Mouse (Mus musculus): ENCODE data around the gene A030014E15Rik.

A030014E15Rik gene

GRCm38 (mm10) chr1:82973901-82974300 is 49.2 kb downstream of the A030014E15Rik start:
- no peak for TF ChIP-seq GATA4 (IDR thresholded peaks at IDR 0.05; ENCODE audit: insufficient replicate concordance, low read length)

- peak; percentile 92 for TF ChIP-seq GATA4 (IDR thresholded peaks at IDR 0.05; ENCODE audit: insufficient replicate concordance, low read length)
Measured at GRCm38 (mm10) chr1:82974342-82974741, 49.6 kb downstream of the A030014E15Rik start.

Measured in liver, adult (tissue).